Mouse (Mus musculus) right cerebral cortex, postnatal 10 days (tissue): Measurements from ENCODE around the gene Plekhg5.

ENCODE experiments used
- DNase-seq, 2 experiments: peaks; one replicate each; pipeline ENCODE4 v3.0.0; 2021; ENCODE audit warnings: low spot score in 2 of 2

Gene Plekhg5

GRCm38 (mm10) chr4:152097911-152098799, 25.9 kb downstream of the Plekhg5 start:
- peak in 1 of 2 experiments; percentile 25 for DNase-seq

- peak; percentile 72 to 81 for DNase-seq
Observed at GRCm38 (mm10) chr4:152100541-152100940, 28.2 kb downstream of the Plekhg5 start.

GRCm38 (mm10) chr4:152101081-152101653, 28.9 kb downstream of the Plekhg5 start:
- DNase-seq = peak in 1 of 2 experiments; percentile 40

GRCm38 (mm10) chr4:152101921-152102320, 29.6 kb downstream of the Plekhg5 start:
- peak in 1 of 2 experiments; percentile 26 for DNase-seq

GRCm38 (mm10) chr4:152103025-152103424, 30.7 kb downstream of the Plekhg5 start:
- peak in 1 of 2 experiments; percentile 82 for DNase-seq

- DNase-seq = peak in 1 of 2 experiments; percentile 25
Observed at GRCm38 (mm10) chr4:152106746-152107145, 34.4 kb downstream of the Plekhg5 start.

GRCm38 (mm10) chr4:152107493-152107892, 35.2 kb downstream of the Plekhg5 start:
- no peak for DNase-seq

GRCm38 (mm10) chr4:152107971-152108509, 35.7 kb downstream of the Plekhg5 start:
- peak; percentile 83 to 85 for DNase-seq

- DNase-seq = no peak
Observed at GRCm38 (mm10) chr4:152108673-152109072, 36.4 kb downstream of the Plekhg5 start.

- DNase-seq = no peak
Observed at GRCm38 (mm10) chr4:152109509-152109908, 37.2 kb downstream of the Plekhg5 start.

- no peak for DNase-seq
Observed at GRCm38 (mm10) chr4:152110689-152111088, 38.4 kb downstream of the Plekhg5 start.

- no peak for DNase-seq
Observed at GRCm38 (mm10) chr4:152112329-152112728, 40.0 kb downstream of the Plekhg5 start.

GRCm38 (mm10) chr4:152114080-152114479, 41.8 kb downstream of the Plekhg5 start:
- peak in 1 of 2 experiments; percentile 31 for DNase-seq

GRCm38 (mm10) chr4:152115921-152116612, 43.8 kb downstream of the Plekhg5 start, which contains the start of gene Tnfrsf25:
Gene Tnfrsf25 (plus strand): TSS chr4:152115934.
- no peak for DNase-seq

- DNase-seq = no peak
Observed at GRCm38 (mm10) chr4:152117538-152117937, 45.2 kb downstream of the Plekhg5 start.

GRCm38 (mm10) chr4:152119396-152120292, 47.3 kb downstream of the Plekhg5 start:
- DNase-seq = no peak

- no peak for DNase-seq
Observed at GRCm38 (mm10) chr4:152120311-152121182, 48.2 kb downstream of the Plekhg5 start.

GRCm38 (mm10) chr4:152121183-152121505, 48.8 kb downstream of the Plekhg5 start:
- no peak for DNase-seq

- no peak for DNase-seq
Observed at GRCm38 (mm10) chr4:152124361-152124961, 52.2 kb downstream of the Plekhg5 start.
